Mouse (Mus musculus) megakaryocyte, embryonic 14.5 days (primary cell): ENCODE measurements around the gene Nisch.

Experiments
- FLI1 ChIP-seq: IDR thresholded peaks from 2 replicates; pipeline ENCODE4 v1.6.1; 2012; ENCODE audit warnings: low read length, inconsistent platforms, mixed read lengths
- GATA1 ChIP-seq: IDR thresholded peaks from 3 replicates; pipeline ENCODE4 v1.6.1; 2012; ENCODE audit warnings: mixed read lengths, low read length, inconsistent platforms, borderline replicate concordance

GRCm38 (mm10) chr14:31136411-31137280 lies 80.1 kb downstream of the Nisch start:
- TF ChIP-seq GATA1: no peak
- TF ChIP-seq FLI1: no peak
